Mouse (Mus musculus) NIH3T3 (cell line): Measurements from ENCODE around the gene Bmpr1a.
"Not testable (repeated sequence)": the region's sequence is repeated elsewhere in the genome, so short reads cannot be mapped to it uniquely, and the experiment has no call there.

Experiments used
- DNase-seq: peaks from one replicate; pipeline ENCODE4 v3.0.0-alpha.2; 2012; ENCODE audit warnings: low read depth

Bmpr1a gene

DNA sequence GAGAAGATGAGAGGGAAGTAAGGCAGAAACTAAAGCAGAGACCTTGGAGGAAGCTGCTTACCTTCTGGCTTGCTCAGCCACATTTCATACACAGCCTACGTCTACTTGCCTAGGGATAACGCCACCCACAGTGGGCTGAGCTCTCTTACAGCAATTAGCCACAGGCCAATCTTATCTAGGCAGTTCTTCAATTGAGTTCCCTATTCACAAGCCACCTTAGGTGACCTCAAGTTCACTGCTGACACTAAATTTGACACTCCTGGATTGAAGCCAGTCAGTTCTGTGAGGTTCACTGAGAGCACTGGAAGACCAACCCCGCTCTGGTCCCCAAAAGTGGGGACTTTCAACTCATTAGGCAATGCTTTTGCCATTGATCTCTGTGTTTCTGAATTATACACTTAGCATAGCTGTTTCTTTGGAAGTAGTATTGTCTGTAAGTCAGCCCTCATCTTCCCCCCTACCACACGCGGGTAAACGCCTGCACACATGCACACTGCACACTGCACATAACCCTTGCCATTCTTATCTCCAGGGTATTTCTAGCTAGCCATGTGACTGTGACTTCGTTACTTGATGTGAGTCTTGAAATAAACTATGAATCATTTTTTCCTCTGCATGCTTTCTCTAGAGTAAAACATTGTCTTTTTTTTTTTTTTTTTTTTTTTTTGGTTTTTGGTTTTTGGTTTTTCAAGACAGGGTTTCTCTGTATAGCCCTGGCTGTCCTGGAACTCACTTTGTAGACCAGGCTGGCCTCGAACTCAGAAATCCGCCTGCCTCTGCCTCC is 120.0 kb downstream of the Bmpr1a start:
- peak; percentile 41 for DNase-seq

DNA sequence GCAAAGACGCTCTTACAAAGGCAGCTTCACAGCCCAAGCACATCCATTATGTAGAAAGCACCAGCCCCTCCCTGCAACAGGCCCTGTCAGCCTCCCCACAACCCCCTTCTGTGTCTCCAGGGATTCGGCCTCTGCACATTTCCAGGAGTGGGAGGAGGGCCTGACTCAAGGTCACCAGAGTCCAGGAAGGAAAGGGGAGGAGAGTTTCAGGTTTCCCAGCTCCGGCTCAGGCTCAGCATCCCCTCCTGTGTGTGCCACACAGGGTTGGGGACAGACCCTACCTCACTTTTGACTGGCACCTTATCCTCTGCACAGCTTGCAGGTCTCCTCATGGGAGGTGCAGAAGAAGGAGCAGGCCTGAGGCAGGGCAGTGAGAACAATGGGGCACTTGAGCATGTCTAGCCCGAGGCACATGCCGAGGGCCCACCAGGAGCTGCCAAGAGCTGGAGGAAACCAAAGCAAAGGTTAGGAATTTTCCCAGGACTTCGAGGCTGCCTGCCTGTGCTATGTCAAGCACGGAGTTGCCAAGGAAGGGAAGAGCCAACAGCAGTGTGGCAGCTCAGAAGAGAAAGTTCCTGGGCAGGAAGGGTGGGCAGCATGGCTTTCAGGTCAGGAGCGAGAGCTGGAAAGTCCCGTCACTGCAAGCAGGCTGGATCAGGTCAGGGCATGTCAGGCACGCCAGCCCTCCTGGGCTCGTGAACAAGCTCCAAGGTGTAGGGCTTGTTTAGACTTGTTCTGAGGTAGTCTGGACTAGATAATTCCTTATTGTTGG is 124.4 kb downstream of the Bmpr1a start:
- DNase-seq: peak; percentile 75

DNA sequence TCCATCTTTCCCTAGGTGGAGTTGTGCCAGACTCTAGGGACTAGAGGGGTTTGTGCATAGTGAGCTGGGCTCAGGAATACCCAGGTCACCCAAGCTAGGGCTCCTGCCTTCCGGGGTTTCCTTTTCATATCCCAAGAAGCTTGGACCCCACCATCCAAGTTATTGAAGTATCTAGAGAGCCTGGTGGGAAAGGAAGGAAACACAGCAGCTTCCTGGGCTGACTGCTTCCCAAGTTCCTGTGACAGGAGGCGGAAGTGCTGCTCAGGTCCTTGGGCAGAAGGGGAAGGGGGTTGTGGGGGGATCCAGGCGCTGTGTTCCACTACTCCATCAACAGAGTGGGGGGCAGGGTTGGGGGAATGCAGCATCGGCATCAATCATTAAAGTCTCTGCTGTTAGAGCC is 126.0 kb downstream of the Bmpr1a start:
- DNase-seq: no peak

DNA sequence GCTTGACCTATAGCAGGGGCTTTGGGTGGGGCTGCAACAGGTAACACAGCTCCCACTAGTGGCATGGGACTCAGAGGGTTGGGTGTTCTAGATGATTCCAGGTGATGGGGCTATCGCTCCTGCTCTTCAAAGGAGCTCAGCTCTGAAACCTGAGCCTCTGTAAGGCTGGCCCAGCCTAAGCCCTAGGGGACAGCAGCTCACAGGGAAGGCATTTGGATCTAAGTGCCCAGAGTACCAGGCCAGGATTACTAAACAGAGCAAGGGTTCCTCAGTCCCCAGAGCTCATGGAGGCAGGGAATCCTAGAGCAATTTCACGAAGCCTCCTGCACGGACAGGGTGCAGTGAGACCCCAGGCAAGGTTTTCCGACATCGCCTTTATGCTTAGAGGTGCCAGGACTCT is 127.2 kb downstream of the Bmpr1a start:
- DNase-seq: peak; percentile 65

DNA sequence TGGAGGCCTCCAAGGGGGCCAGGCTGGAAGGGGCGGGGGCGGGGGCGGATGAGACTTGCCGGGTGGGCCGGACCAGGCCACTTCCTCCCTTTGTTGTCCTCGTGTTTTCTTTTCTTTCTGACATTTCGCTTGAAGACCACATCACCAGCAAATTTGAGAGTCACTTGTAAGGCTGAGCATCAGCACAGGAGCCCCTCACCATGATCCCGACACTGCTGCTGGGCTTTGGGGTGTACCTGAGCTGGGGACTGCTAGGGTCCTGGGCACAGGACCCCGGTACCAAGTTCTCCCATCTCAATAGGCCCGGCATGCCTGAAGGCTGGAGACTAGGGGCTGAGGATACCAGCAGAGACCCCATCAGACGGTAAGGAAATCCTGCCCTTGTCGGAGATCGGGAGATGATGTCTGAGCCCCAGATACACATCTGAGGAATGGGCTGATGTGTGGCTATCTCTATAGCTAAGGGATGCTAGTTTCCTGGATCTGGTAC is 127.7 kb downstream of the Bmpr1a start, which contains the start of gene Mmrn2:
Gene Mmrn2, plus strand, starts transcription at position 51 of the 490 bp plus-strand sequence.
- no peak for DNase-seq

DNA sequence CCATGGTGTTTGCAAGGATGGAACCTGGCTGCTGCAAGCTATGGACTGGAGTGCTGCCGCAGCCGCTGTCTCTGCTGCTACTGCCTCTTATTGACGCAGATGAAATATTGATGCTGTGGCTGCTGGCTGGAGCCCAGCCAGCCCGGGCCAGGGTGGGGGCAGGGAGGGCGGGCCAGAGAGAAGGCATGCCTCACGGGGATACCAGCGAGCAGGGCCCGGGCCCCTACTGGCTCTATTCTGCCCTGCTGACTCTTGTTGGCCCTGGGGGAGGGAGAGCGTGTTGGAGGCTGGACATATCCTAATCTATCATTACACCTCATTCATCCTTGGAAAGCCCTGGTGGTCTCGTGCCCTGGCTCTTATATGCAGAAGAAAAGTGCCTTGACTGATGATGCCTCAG is 128.6 kb downstream of the Bmpr1a start, which contains the start of gene Sncg:
Gene Sncg, minus strand, starts transcription at position 213 of the 400 bp plus-strand sequence.
- no peak for DNase-seq

DNA sequence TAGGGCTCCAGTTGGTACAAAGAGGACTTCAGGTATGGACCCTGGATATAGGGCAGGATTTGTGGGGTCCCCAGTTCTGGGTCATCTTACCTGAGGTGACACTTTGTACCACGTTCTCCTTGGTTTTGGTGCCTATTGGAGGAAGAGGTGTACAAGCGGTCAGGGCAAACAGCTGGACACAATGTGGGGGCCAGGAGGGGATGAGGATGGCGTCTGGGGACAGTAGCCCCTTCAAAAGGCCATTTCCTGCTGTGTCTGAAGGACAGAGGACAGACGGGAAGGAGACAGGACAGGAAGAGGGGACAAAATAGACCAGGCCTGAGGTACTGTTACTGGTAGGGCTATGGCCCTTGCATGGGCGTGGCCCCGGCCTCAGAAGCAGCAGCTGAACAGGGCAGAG is 129.6 kb downstream of the Bmpr1a start:
- DNase-seq: no peak

DNA sequence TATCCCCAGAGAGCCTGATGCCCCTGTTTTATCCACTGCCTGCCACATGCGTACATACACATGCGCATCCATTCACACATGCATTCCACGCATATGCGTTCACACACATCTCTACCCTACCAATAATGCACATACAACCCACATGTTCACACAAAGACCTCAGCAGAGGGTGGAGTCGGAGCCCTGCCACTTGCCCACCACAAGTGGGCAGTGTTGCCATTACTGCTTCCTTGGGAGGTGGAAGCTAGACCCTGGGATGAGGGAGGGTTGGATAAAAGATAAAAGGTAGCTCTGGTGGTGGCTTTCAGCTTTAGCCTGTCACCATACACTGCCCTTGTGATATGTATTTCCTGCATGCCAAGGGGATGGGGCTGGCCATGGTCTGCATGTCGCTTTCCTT is 130.5 kb downstream of the Bmpr1a start:
- peak; percentile 64 for DNase-seq

DNA sequence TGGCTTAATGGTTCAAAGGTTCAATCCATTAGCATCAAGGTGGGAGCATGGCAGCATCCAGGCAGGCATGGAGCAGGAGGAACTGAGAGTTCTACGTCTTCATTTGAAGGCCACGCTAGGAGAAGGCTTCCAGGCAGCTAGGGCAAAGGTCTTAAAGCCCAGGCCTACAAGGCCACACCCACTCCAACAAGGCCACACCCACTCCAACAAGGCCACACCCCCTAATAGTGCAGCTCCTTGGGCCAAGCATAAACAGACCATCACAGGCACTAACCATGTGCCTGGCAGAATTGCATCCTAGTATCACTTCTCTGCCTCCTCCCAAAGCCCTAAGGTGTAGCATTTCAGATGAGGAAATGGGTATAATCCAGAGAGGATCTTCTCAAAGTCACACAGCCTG is 131.4 kb downstream of the Bmpr1a start:
- no peak for DNase-seq

DNA sequence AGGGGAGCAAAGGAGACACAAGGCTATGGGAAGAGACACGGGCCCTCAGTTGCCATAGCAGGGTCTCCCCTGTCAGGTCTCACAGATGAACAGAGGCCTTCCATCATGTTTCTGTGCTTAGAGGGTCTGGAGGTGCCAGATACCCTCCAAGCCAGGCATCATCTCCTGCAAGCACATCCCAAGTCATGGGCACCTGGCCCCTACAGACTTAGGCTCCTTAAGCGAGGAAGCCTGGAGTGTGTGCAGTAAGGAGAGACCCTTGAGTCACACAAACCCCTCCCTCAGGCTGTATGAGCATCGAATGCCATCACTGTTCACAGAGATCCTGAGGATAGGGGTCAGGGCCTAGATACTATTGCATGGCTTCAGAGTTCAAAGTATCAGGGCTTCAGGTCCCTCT is 132.2 kb downstream of the Bmpr1a start:
- no peak for DNase-seq

DNA sequence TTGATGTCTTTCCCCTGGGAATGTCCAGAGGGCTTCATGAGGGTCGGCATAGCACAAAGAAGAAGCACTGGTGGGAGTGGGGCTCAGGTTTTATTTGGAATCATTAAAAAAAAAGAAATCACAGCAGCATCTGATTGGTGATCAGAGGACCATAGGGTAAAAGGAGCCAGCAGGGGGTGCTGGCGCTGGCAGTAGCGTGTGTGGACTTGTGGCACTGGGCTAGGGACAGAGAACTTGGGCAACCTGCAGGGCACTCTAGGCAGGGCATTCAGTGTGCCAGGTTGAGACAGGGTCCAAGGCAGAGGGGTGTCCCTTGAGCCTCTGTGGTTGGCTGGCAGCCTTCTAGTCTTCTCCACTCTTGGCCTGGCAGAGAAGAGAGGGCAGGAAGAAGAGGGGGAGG is 132.9 kb downstream of the Bmpr1a start:
- no peak for DNase-seq

DNA sequence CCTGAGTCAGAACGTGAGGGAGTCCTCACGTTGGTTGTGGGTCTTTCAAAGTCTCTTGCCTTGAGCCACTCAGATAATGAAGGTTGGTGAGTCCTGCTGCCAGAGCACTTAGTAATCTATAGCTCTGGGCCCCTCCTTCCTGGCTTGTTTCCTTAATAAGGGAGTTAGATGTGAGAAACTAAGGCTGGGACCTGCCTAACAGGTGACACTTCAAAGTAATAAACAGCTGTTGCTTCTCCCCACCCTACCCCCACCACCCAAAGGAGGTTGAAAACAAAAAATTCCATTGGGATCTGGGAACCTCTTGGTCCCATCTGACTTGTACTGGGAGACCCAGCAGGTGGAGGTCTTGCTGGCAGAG is 138.0 kb downstream of the Bmpr1a start:
- no peak for DNase-seq

DNA sequence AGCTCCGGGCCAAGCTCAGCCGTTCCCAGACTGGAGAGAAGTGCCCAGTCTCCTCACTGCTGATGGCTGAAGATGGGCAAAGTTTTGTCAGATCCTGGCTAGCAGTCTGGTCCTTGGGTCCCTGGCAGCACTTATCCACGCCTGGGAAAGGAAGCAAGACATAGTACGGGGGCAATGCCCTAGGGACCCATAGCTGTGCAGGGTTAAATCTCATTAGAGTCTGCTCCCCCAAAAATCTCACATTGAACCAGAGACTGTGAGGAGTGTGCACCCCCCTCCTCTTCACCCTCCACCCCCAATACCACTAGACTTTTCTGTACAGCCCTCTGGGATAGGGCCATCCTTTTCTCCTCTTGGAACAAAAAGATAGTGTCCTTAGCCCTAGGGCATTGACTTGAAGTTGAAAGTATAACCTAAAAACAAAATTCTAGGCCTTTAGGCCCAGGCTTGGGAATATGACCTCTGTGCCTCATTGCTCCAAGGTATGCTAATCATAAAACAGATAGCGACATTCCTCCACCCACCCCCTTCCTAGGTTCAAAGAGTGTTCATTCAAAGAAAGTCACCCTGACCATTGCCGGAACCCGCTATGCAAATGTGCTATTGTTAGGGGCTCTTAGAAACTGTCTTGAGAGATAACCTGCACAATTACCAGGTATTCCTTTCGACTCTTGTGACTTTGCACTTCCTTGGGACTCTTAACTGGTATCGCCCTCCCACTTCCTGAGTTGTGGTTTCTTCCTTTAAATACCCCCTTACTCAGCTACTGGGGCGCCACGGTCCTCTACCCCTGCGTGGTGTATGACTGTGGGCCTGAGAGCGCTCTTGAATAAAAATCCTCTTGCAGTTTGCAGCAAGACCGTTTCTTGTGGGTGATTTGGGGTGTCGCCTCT is 138.6 kb downstream of the Bmpr1a start:
- DNase-seq: not testable (repeated sequence)

DNA sequence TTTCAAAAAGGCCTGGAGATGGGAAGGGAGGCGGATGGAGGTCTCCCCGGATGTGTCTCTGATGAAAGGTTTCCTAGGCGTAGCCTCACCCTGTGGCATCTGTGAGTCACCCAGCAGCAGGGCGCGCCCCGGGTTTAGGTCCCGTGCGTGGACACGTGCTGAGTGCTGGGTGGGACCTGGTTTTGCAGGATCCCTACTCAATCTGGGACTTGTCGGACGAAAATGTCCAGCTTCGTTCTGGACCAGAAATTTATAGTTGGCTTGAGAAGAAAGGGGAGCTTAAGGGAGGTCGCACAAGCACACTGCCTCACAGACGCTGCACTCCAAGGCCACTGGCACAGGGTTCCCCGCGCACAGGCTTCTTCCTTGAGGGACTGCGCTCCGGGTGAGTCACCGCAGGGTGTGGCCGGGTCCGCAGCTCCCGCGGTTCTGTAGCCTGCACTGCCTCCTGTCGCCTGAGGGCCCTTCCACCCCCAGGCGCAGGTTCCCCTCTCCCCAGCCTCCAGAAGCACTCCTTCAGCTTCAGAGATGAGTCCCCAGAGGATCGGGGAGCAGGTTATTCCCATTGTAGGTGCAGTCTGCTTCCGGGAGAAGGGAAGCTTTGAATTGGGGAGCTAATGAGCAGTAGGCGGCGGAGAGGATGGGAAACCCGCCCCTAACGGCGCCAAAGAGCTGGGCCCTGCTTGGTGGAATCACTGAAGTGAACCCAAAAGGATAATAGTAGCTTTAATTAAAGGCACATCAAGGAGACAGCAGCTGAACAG is 139.5 kb downstream of the Bmpr1a start:
- peak; percentile 85 for DNase-seq

DNA sequence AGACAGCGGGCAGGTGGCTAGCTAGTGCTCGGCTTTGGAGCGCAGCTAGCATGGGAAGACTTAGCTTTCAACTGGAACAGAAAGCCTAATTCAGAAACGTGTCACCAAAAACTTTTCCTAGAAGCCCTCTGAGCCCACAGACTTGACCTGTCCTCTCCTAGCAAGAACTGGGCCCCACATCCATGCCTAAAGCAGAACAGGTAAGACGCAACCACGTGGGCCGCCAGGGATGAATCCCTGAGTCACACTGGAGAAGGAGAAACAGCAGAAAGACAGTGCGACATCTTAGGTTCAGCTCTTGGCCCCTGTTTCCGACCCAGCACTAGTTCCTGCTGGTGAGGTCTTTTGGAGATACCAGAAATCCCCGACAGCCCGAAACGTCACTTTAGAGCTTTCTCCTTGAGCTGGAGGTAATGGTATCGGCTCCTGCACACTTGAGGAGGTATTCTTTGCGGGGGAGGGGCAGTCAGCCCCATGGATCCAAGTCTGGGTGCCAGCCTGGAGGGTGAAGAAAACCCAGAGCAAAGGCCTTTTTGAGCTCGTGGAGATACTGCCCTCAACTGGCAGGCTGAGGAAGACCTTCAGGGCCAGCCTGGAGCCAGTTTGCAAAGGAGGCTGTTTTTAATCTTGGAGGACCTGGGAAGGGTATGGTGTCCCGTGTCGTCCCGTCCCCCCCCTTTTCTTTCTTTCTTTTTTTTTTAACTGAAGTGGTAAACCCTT is 140.3 kb downstream of the Bmpr1a start:
- peak; percentile 89 for DNase-seq

DNA sequence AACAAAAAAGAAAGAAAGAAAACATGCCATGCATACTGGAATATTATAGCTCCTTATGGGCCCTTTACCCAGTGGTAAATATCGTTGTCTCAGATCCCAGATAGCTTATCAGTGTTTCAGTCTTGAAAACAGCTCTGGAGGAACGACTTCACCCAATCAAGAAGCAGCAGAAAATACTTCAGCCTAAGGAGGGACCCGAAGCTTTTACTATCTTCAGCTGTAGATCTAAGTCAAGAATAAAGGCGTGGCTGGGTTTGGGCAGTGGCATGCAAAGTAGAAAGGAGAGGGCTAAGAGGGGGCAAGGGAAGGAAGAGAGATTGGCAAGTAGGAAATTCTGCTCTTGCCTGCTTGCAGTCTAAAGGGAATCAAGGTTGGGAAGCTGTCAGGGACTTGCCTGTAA is 141.0 kb downstream of the Bmpr1a start:
- no peak for DNase-seq
